Mouse (Mus musculus): Measurements from ENCODE around the gene Zfp933. TPM values are rescaled to one million over a fixed set of nuclear protein-coding genes. Genes with fewer than 3 reads are reported as not detected.

Gene Zfp933
- 12.8 and 16.1 TPM in 2 replicates for total RNA-seq (2017)

DNA sequence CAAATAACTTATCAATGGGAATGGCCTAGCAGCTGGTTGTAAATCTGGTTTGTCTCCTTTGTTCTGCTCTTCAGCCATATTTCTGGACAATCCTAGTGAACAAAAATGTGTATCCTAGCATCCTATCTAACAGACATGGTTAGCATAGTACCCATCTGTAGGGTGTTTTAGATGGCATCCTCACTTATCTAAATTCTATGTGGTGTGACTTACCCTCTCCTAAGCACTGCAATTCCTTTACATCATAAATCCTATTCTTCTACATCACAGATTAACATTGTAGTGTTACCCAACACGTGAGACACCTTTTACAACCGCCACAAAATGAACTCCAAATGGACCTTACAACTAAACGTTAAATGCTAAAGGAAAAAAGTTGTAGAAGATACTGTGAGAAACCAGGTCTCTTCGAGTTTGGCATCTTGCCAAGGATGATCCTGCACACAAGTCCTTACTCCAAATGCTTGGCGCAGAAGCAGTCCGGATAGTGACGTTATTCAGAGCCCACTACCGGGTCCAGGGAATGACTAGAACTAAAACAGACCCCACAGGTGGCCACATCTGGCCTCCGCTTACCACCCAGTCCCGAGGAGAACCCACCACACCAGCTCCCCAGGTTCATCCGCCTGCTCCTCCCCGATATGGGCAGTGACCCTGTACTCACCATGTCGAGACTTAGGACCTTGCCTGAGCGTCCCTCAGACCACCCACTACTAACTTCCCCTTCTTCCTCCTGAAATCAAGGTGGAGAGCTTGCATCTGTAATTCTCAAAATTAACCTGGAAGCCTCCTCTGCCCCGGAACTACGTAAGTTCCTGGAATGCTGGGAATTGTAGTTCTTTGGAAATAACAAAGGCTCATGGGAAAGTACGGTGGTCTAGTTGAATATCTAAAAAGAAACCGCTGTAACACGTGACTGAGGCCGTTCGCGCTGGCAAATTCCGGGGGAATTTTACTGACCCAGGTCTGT is at the start of gene Zfp933:
TSS of gene Zfp933 (minus strand) at position 753 of the 970 bp plus-strand sequence.
- peak; percentile 89 to 94 for ATAC-seq (replicated peaks in 1 of 2; ENCODE audit: insufficient read depth in 1 of 2, low FRiP score in 2 of 2, low TSS enrichment in 1 of 2, low read depth in 1 of 2, poor library complexity in 2 of 2, severe bottlenecking in 2 of 2)

DNA sequence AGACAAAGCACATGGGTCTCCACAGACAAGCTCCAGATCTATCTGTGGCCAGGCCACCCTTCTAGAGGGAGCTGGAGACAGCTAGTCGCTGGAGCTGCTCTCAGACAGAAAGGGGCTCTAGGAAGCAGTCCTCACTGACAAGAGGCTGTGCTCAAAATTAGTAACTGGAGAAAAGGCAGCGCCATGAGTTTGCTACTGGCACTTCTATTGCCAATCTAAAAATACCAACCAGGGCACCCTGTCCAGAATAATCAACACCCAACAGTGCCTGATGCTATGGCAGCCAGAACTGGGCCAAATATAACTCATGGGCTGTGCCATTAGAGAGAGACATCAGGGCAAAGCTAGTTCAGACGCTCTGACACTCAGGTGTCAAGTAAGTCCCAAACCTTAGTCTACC is 49.2 kb upstream of the Zfp933 start:
- ATAC-seq (replicated peaks in 1 of 2; ENCODE audit: insufficient read depth in 1 of 2, low FRiP score in 2 of 2, low TSS enrichment in 1 of 2, low read depth in 1 of 2, poor library complexity in 2 of 2, severe bottlenecking in 2 of 2), result no peak

DNA sequence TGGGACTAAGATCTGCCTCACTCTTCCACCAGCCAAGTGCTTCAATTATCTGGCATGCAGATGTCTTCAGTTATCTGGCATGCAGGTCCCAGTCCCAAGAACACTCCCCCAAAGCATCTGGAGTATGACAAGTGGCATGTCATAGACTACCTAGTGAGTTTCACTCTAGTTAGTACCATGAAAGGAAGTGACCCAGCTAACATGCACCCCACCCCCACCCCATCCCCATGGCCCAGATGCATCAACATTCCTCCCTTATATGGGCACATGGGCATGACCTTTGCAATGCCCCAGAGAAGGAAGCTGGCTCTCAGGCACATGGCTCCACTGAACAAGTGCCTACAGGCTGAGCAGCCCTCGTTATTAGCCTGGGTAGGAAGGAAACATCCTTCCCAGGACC is 48.2 kb upstream of the Zfp933 start:
- peak; percentile 30 to 34 for ATAC-seq (replicated peaks in 1 of 2; ENCODE audit: insufficient read depth in 1 of 2, low FRiP score in 2 of 2, low TSS enrichment in 1 of 2, low read depth in 1 of 2, poor library complexity in 2 of 2, severe bottlenecking in 2 of 2)

DNA sequence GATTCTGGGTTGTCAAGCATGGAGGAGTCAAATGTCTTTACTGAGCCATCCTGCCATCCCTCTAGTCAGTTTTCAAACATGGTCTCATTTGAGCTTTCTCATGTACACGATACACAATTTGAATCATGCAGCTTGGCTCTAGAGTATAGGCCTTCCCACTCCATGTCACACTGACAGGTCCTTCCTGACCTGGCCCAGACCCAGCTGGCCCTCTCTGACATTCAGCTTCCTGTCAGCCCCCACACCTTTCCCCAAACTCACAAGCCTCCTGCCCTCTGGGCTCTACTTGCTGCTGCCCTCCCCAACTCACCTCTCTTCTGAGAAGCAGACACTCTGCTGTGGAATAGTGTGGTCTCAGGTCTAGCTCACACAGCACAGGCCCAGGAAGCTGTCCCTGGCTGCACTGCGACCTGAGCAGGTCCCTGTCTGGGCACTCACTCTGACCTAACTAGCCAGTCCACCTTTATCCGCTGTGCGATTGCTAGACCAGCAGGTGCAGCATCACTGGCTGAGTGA is 47.7 kb upstream of the Zfp933 start:
- peak; percentile 44 to 55 for ATAC-seq (replicated peaks in 1 of 2; ENCODE audit: insufficient read depth in 1 of 2, low FRiP score in 2 of 2, low TSS enrichment in 1 of 2, low read depth in 1 of 2, poor library complexity in 2 of 2, severe bottlenecking in 2 of 2)

DNA sequence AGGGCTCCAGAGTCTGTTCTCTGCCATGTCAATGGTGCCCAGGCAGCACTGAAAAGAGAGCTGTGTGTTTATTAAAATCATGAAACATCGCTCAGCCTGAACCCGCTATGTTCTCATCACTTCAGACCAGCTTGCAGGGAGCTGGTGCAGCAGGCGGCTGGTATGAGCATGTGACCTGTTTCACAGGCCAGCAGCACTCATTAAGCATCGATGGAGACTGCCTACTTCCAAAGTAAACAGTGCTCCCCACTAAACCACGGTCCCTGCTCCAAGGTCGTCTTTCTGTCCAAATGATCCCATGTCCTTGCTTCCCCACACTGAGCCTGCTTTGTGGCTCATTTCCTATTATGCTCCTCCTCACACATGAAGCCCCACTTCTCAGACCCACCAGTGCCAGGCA is 42.2 kb upstream of the Zfp933 start:
- no peak for ATAC-seq (replicated peaks in 1 of 2; ENCODE audit: insufficient read depth in 1 of 2, low FRiP score in 2 of 2, low TSS enrichment in 1 of 2, low read depth in 1 of 2, poor library complexity in 2 of 2, severe bottlenecking in 2 of 2)

DNA sequence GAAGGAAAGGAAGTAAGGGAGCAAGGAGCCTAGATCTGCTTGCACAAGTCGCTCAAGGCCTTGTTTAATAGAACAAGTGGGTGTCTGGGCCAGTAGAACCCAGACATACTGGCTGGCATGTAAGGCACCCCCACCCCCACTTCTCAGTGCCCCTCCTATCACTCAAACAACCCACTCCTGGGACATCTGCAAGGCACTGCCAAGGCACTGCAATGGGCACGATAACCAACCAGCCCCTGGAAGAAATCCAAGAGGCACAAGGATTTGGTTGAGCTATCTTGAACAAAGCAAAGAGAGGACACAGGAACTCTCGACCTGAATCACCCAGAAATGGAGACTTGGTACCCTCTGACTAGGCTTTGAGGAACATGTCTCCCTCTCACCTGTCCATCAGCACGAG is 40.1 kb upstream of the Zfp933 start:
- no peak; a peak in 1 of 4 replicates for ATAC-seq (replicated peaks in 1 of 2; ENCODE audit: insufficient read depth in 1 of 2, low FRiP score in 2 of 2, low TSS enrichment in 1 of 2, low read depth in 1 of 2, poor library complexity in 2 of 2, severe bottlenecking in 2 of 2)

DNA sequence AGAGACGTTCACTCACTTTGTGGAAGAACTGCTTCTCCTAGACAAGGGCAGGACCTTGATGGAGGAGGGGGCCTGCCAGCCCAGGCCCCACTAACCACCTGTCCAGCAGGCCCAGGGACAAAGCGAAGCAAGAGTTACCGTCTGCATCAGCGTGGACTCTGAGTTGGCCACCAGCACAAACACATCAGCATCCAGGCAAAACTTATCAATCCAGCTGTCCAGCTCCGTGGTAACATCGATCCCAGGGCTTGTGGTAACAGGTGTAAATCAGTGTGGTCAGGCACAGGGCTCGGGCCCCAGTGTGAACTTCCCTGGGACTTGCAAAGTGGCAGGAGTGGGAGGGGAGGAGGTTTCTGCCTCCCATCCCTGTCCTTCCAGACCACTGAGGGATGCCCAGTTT is 39.1 kb upstream of the Zfp933 start:
- no peak for ATAC-seq (replicated peaks in 1 of 2; ENCODE audit: insufficient read depth in 1 of 2, low FRiP score in 2 of 2, low TSS enrichment in 1 of 2, low read depth in 1 of 2, poor library complexity in 2 of 2, severe bottlenecking in 2 of 2)

DNA sequence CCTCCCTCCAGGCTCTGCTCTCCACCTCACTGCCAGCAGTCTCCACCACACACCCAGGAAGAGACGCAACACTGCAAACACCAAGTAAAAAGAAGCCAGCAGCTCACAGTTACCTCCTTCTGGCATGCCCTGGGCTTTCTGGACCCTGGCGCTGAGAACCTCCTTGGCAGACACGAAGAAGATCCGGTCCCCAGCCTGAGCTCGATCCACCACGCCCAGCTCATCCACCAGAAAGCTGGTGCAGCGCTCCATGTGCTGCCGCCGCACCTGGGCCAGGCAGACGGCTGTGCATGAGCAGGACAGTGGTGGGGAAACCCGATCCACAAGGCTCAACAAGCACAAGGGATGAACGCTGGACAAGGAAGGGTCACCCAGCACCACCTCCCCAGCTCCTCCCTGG is 38.0 kb upstream of the Zfp933 start:
- ATAC-seq (replicated peaks in 1 of 2; ENCODE audit: insufficient read depth in 1 of 2, low FRiP score in 2 of 2, low TSS enrichment in 1 of 2, low read depth in 1 of 2, poor library complexity in 2 of 2, severe bottlenecking in 2 of 2), result no peak

DNA sequence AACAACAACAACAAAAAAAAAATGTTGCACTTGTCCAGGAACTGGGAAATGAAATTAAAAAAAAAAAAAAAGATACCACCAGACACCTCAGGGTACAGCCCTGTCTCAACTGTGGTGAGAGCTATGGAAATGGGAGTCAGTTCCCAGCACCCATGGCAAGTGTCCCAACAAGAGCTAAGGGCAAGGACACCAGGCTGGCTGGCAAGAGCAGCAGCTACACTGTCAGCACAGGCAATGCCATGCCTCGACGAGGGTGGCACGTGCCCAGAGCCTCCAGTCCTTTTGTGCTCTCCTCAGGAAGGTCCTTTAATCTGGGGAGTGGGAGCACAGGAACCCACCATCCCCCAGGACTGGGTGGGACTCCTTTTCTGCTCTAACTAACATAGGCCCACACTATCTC is 36.0 kb upstream of the Zfp933 start:
- no peak for ATAC-seq (replicated peaks in 1 of 2; ENCODE audit: insufficient read depth in 1 of 2, low FRiP score in 2 of 2, low TSS enrichment in 1 of 2, low read depth in 1 of 2, poor library complexity in 2 of 2, severe bottlenecking in 2 of 2)

DNA sequence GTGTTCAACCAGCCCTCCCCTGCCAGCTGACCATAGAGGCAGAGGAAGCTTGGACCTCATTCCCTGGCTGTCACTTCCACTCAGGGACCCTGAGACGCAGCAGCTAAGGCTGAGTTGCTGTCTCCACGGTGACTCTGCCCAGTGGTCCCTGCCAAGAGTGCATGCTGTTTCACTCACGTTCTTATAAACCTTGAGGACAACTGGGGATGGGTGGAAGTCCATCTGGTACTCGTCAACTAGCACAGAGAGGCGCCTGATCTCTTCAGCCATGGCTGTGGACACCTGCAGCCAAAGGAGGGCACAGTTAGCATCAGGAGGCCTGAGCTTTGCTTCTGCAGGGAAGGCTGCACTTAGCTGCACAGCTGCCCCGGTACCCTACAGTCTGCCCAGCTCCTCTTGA is 34.9 kb upstream of the Zfp933 start:
- ATAC-seq (replicated peaks in 1 of 2; ENCODE audit: insufficient read depth in 1 of 2, low FRiP score in 2 of 2, low TSS enrichment in 1 of 2, low read depth in 1 of 2, poor library complexity in 2 of 2, severe bottlenecking in 2 of 2), result no peak

DNA sequence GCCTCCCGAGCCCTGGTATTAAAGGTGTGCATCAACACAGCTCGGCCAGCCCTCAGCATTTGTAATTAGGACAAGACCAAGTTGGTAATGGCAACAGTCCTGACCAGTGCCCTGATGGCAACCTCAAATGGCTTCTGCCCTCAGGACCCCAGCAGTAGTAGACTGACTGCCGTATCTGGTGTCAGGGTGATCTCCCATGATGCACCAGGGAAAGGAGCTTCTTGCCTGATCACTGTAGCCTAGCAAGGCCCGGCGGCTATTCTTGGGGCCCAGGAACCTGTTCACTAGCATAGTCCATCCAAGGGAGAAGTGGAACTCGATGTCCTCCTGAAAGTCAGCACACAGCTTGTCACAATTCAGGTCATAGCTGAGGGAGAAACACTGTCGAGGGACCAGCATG is 33.6 kb upstream of the Zfp933 start:
- no peak for ATAC-seq (replicated peaks in 1 of 2; ENCODE audit: insufficient read depth in 1 of 2, low FRiP score in 2 of 2, low TSS enrichment in 1 of 2, low read depth in 1 of 2, poor library complexity in 2 of 2, severe bottlenecking in 2 of 2)

DNA sequence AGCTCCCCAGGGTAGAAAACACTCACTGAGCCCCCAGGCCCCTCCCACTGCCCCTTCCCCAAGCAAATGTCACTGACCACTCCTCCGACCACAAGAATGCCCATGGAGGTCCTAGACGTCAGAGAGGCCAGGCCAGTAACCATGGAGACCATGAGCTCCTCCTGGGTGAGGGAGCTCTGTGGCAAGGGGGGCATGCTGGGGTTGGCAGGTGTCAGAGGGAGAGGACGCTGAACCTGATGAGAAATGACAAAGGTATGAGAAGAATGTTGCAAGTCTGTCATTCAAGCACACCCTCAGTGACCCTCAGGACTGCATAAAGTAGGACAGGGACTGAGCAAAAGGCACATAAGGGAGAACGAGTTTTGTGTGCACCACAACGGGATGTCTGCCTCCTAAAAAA is 31.7 kb upstream of the Zfp933 start:
- ATAC-seq (replicated peaks in 1 of 2; ENCODE audit: insufficient read depth in 1 of 2, low FRiP score in 2 of 2, low TSS enrichment in 1 of 2, low read depth in 1 of 2, poor library complexity in 2 of 2, severe bottlenecking in 2 of 2), result no peak

DNA sequence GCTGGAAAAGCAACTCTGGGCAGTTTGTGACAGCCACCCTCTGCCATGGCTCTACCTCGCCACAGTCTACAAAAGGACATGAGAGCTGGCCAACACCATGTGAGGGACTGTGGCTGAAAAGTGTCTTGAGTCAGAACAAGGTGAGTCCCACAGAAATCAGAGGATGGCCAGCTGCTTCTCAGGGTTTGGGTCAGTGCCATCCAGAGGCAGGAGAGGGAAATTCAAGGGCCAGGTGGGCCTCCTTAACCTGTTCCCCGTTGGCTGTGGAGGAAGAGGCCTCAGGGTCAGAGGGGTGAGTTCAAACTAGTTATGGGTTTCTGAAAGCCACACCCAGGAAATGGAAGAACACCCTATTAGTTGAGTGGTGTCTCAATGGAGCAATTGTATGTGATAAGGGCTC is 31.3 kb upstream of the Zfp933 start:
- ATAC-seq (replicated peaks in 1 of 2; ENCODE audit: insufficient read depth in 1 of 2, low FRiP score in 2 of 2, low TSS enrichment in 1 of 2, low read depth in 1 of 2, poor library complexity in 2 of 2, severe bottlenecking in 2 of 2), result no peak

DNA sequence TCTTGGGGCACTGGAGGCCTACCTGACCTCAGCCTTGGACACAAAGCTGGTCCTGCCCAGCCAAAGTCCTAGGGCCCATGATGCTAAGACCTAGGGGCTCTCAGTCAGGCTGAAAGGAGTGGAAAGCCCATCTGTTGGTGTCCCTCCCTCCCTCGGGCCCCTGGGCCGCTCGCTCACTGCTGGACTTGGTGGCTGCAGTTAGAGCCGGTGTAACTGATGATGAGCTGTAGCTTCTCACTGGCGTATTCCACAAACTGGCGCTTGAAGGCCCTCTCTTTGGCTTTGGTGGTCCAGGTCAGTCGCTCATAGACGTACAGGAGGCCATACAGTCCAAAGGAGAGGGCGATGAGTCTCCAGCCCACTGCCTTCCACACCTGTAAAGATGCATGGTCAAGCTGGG is 30.4 kb upstream of the Zfp933 start:
- no peak for ATAC-seq (replicated peaks in 1 of 2; ENCODE audit: insufficient read depth in 1 of 2, low FRiP score in 2 of 2, low TSS enrichment in 1 of 2, low read depth in 1 of 2, poor library complexity in 2 of 2, severe bottlenecking in 2 of 2)

DNA sequence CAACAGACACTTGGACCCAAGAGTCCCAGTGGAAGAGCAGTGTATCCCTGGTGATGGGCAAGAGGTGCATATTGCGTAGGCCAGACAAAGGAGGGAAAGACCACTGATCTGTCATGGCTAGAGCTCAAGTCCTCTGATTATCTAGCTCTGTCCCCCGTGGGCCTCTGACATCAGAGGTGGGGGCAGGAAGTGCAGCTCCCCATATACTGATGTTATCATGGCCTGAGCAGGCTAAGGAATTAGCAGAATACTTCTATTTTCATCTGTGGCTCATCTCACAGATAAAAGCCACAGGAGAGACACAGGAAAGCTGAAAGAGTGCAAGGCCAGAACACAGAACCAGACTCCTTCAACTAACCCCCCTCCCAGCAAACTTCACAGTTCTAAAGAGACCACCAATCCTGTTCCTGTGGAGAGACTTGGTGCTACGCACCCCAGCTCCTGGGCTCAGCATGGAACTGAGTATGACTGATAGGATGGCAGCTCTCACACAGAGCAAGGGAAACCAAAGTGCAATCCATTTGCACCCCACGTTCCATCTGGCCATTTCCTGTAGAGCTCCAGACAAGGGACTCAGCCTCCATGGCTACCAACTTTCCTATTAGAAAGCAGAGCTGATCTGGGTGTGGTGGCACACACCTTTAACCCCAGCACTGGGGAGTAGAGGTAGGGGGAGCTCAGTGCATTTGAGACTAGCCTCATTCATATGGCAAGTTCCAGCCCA is 27.8 kb upstream of the Zfp933 start:
- no peak for ATAC-seq (replicated peaks in 1 of 2; ENCODE audit: insufficient read depth in 1 of 2, low FRiP score in 2 of 2, low TSS enrichment in 1 of 2, low read depth in 1 of 2, poor library complexity in 2 of 2, severe bottlenecking in 2 of 2)

DNA sequence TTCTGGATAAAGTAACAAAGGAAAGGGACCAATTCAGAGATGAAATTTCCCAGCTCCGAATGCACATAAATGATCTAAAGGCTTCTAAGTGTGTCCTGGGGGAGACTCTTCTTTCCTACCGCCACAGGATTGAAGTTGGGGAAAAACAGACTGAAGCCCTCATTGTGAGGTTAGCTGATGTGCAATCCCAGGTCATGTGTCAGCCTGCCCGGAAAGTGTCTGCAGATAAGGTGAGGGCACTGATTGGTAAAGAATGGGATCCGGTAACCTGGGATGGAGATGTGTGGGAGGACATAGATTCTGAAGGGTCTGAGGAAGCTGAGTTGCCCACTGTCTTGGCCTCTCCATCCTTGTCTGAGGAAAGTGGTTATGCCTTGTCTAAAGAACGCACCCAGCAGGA is 21.1 kb upstream of the Zfp933 start:
- no peak for ATAC-seq (replicated peaks in 1 of 2; ENCODE audit: insufficient read depth in 1 of 2, low FRiP score in 2 of 2, low TSS enrichment in 1 of 2, low read depth in 1 of 2, poor library complexity in 2 of 2, severe bottlenecking in 2 of 2)

DNA sequence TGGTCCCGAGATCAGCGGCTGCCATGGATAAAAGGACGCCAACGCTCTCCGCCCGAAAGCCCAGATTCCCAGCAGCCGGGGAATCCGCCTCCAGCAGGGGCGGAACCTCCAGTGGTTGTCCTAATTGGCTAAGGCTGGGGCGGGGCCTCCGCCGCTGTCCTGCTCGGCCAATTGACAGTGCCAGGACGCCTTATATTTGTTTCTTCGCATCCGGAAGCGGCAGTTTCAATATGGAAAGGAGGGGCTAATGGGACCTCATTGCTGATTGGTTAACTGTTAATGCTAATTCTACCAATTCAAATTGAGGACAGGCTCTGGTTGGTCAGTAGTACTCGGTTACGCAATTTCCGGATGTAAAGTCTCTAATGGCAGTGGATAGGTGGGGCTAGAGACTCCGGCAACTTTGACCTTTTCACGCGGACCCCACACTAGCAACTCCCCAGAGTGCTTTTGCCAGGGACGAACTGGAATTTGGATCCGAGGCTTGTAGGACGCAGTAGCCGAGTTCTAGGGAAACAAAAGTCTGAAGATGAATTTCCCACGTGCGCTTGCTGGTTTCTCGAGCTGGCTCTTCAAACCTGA is 20.4 kb upstream of the Zfp933 start, which contains the start of the genes Miip and Fv1:
TSS of gene Miip (minus strand) at position 367 of the 582 bp plus-strand sequence.
TSS of gene Fv1 (plus strand) at position 530 of the 582 bp plus-strand sequence.
- peak; percentile 94 to 97 for ATAC-seq (replicated peaks in 1 of 2; ENCODE audit: insufficient read depth in 1 of 2, low FRiP score in 2 of 2, low TSS enrichment in 1 of 2, low read depth in 1 of 2, poor library complexity in 2 of 2, severe bottlenecking in 2 of 2)

All from hematopoietic stem cell, adult 5-6 weeks (primary cell).